Comparison of ENCODE assay signal across 13 mouse cellular contexts in genomic region chr8:48310240-48310849, GRCm38 (mm10).
DNase-seq lines count a peak whose midpoint lies in the region; ATAC-seq lines count a peak whose summit lies in the region.
"Had no signal": no experiment of that assay in that cellular context is flagged by ENCODE, and none has a peak within 500 bp of the region (broad histone marks: within the 10 kb centered on the region; RNA-seq: fewer than 3 reads in every experiment).

No protein-coding gene starts in this region.

- no peak overlapping the region for H3K4me2 ChIP-seq in neural tube, embryonic 13.5 days
- H3K4me2 ChIP-seq in forebrain, embryonic 13.5 days = 0 out of 2 replicates have a peak overlapping the region, but pooled peaks have one; percentile 4
- no peak overlapping the region for H3K4me2 ChIP-seq in hindbrain, embryonic 16.5 days (ENCODE audit: low read length)
- H3K4me2 ChIP-seq: lung, embryonic 14.5 days had no signal

- 0 out of 2 replicates have a peak, but pooled peaks cover 4% of the 10 kb centered on the region for H3K36me3 ChIP-seq in neural tube, embryonic 13.5 days
- H3K36me3 ChIP-seq in forebrain, embryonic 13.5 days (ENCODE audit: poor library complexity, severe bottlenecking) = peaks cover 5% of the 10 kb centered on the region; the same call in 1 of the 2 replicates
- H3K36me3 ChIP-seq in hindbrain, embryonic 16.5 days (ENCODE audit: control insufficient read depth, insufficient read depth, low read length) = no peaks in the 10 kb centered on the region

- peak overlapping the region; percentile 29; the same call in 1 of the 2 replicates for H3K27ac ChIP-seq in neural tube, embryonic 13.5 days (replicated peaks)
- 0 out of 2 replicates have a peak overlapping the region, but pooled peaks have one; percentile 7 for H3K27ac ChIP-seq in forebrain, embryonic 13.5 days
- H3K27ac ChIP-seq in hindbrain, embryonic 16.5 days (ENCODE audit: low read depth, low read length) = no peak overlapping the region

- H3K27me3 ChIP-seq in neural tube, embryonic 13.5 days = no peaks in the 10 kb centered on the region
- no peaks in the 10 kb centered on the region for H3K27me3 ChIP-seq in forebrain, embryonic 13.5 days
- no peaks in the 10 kb centered on the region for H3K27me3 ChIP-seq in hindbrain, embryonic 16.5 days (replicated peaks; ENCODE audit: control insufficient read depth, insufficient read depth, low read length)

- WGBS in neural tube, embryonic 13.5 days = 41% methylated on average over 10 of the region's 10 CpGs
- WGBS in forebrain, embryonic 13.5 days = 17% methylated on average over 10 of the region's 10 CpGs
- WGBS in hindbrain, embryonic 16.5 days = 28% methylated on average over 10 of the region's 10 CpGs

- no peaks in the 10 kb centered on the region for H3K9me3 ChIP-seq in neural tube, embryonic 13.5 days
- H3K9me3 ChIP-seq in forebrain, embryonic 13.5 days (replicated peaks) = no peaks in the 10 kb centered on the region
- no peaks in the 10 kb centered on the region for H3K9me3 ChIP-seq in hindbrain, embryonic 16.5 days (ENCODE audit: control insufficient read depth, low read length)
- H3K9me3 ChIP-seq: heart, embryonic 10.5 days had no signal

- DNase-seq in neural tube, embryonic 10.5 days (ENCODE audit: extremely low spot score, low spot score) = no peak
- no peak for DNase-seq in layer of hippocampus, adult 11-12 months (ENCODE audit: low spot score)
- DNase-seq in right cerebral cortex, adult 18-20 months = no peak
- DNase-seq in cerebellum, adult 11-12 months = no peak
- DNase-seq: cerebellum, postnatal 36 days; liver had no signal

- H3K4me3 ChIP-seq in neural tube, embryonic 13.5 days = no peak overlapping the region
- H3K4me3 ChIP-seq in forebrain, embryonic 13.5 days = no peak overlapping the region
- H3K4me3 ChIP-seq in hindbrain, embryonic 16.5 days (ENCODE audit: low read length) = no peak overlapping the region
- H3K4me3 ChIP-seq: erythroblast, embryonic 14.5 days; heart, embryonic 10.5 days had no signal

- ATAC-seq in neural tube, embryonic 13.5 days (ENCODE audit: low read depth) = no peak
- no peak; the same call in 1 of the 2 replicates for ATAC-seq in forebrain, embryonic 13.5 days
- ATAC-seq in hindbrain, embryonic 16.5 days = peak; percentile 70
- ATAC-seq in inflammation-experienced regulatory T-cells, adult 6 months = no peak

- no peak overlapping the region for H3K9ac ChIP-seq in neural tube, embryonic 13.5 days
- H3K9ac ChIP-seq in forebrain, embryonic 13.5 days = no peak overlapping the region
- no peak overlapping the region for H3K9ac ChIP-seq in hindbrain, embryonic 16.5 days (ENCODE audit: low read depth, low read length)
- H3K9ac ChIP-seq: lung, embryonic 14.5 days had no signal

- H3K4me1 ChIP-seq in neural tube, embryonic 13.5 days (replicated peaks) = peaks cover 52% of the 10 kb centered on the region
- peaks cover 51% of the 10 kb centered on the region for H3K4me1 ChIP-seq in forebrain, embryonic 13.5 days
- peaks cover 7% of the 10 kb centered on the region for H3K4me1 ChIP-seq in hindbrain, embryonic 16.5 days (ENCODE audit: control insufficient read depth, insufficient read depth, low read depth, low read length)
